Mouse (Mus musculus) olfactory bulb, adult 2 months (tissue): ENCODE results near the gene Grb14.

Experiments
- CTCF ChIP-seq: fragments of 200-500 bp; IDR thresholded peaks from 2 replicates; pipeline ENCODE4 v1.5.1; 2012; ENCODE audit warnings: low read depth, mild to moderate bottlenecking, low read length, moderate library complexity; ENCODE audit not compliant: insufficient read depth
- POLR2A ChIP-seq: fragments of 200-500 bp; IDR thresholded peaks from 2 replicates; pipeline ENCODE4 v1.6.1; 2012; ENCODE audit warnings: mild to moderate bottlenecking, low read depth, low read length, moderate library complexity; ENCODE audit not compliant: insufficient read depth

DNA sequence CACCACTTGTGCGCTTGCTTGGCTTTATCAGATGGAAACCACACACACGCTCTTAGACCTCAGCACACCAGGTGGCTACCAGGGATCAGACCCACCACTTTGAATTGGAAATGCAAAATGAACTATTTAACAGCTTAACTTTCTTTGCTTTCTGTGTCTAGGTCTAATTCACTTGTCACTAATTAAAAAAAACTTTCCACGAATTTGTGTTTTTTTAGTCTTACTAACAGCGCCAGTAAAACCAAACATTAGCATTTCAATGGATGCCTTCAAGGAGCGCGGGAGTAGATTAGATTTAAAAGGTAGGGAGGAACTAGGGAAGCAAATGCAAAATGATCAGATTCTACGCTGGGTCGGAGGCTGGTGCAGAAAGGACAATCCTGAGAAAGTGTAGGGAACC is 12.8 kb upstream of the Grb14 start:
- TF ChIP-seq CTCF (no peak), POLR2A (no peak)
